Mouse (Mus musculus): ENCODE data around the gene Nr3c2. TPM values are rescaled to one million over a fixed set of nuclear protein-coding genes. Genes with fewer than 3 reads are reported as not detected.

Gene Nr3c2
- polyA plus RNA-seq, 1 experiment, result 0.88 TPM

DNA sequence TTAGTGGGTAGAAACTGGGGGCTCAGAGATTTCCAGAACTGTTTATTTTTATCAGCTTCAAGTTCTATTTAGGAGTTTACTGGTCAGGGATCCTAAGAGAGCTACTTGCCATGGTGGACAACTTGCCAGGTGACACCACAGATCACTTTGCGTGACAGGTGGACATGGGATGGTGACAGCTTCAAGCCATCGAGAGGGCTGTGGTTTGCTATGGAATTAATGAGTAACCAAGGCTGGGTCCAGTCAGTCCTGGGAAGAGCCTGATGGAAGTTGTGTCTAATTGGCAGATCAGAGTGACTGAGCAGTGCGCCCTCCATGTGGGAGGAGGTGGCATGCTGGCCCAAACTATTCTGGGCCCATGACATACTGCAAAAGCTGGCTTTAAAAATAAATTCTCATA lies 132.0 kb downstream of the Nr3c2 start:
- H3K36me3 ChIP-seq (ENCODE audit: control insufficient read depth, insufficient read depth, low read length), result no peaks in the 10 kb centered on the region
- no peak for DNase-seq (ENCODE audit: low read depth in 1 of 2, low spot score in 2 of 2)
- H3K27me3 ChIP-seq (ENCODE audit: control insufficient read depth, insufficient read depth, low read length), result no peaks in the 10 kb centered on the region
- H3K4me1 ChIP-seq (ENCODE audit: control insufficient read depth, insufficient read depth, insufficient read length), result no peaks in the 10 kb centered on the region
- TF ChIP-seq POLR2A (IDR thresholded peaks at IDR 0.05; ENCODE audit: low read depth, low read length) (no peak), CTCF (IDR thresholded peaks at IDR 0.05; ENCODE audit: extremely low read depth, insufficient read depth, insufficient read length, insufficient replicate concordance) (no peak)
- H3K4me3 ChIP-seq (ENCODE audit: extremely low read depth, insufficient read depth, insufficient read length), result no peak overlapping the region
- no peak overlapping the region for H3K27ac ChIP-seq (ENCODE audit: insufficient read depth, low read length)
- 96% methylated on average over 3 of the region's 3 CpGs for WGBS

- Histone ChIP-seq H3K27ac (ENCODE audit: insufficient read depth, low read length) (no peak overlapping the region), H3K27me3 (ENCODE audit: control insufficient read depth, insufficient read depth, low read length) (no peaks in the 10 kb centered on the region), H3K4me1 (ENCODE audit: control insufficient read depth, insufficient read depth, insufficient read length) (no peaks in the 10 kb centered on the region), H3K4me3 (ENCODE audit: extremely low read depth, insufficient read depth, insufficient read length) (no peak overlapping the region), H3K36me3 (ENCODE audit: control insufficient read depth, insufficient read depth, low read length) (no peaks in the 10 kb centered on the region)
- no peak for TF ChIP-seq POLR2A (IDR thresholded peaks at IDR 0.05; ENCODE audit: low read depth, low read length)
- no peak for TF ChIP-seq CTCF (IDR thresholded peaks at IDR 0.05; ENCODE audit: extremely low read depth, insufficient read depth, insufficient read length, insufficient replicate concordance)
- 86% methylated on average over 3 of the region's 3 CpGs for WGBS
- DNase-seq (ENCODE audit: low read depth in 1 of 2, low spot score in 2 of 2), result no peak
These were observed 134.6 kb downstream of the Nr3c2 start for GRCm38 (mm10) chr8:77033706-77034464.

- DNase-seq (ENCODE audit: low read depth in 1 of 2, low spot score in 2 of 2), result no peak
- no peak for TF ChIP-seq POLR2A (IDR thresholded peaks at IDR 0.05; ENCODE audit: low read depth, low read length)
- no peak for TF ChIP-seq CTCF (IDR thresholded peaks at IDR 0.05; ENCODE audit: extremely low read depth, insufficient read depth, insufficient read length, insufficient replicate concordance)
- Histone ChIP-seq H3K27ac (ENCODE audit: insufficient read depth, low read length) (no peak overlapping the region), H3K27me3 (ENCODE audit: control insufficient read depth, insufficient read depth, low read length) (no peaks in the 10 kb centered on the region), H3K4me3 (ENCODE audit: extremely low read depth, insufficient read depth, insufficient read length) (no peak overlapping the region), H3K36me3 (ENCODE audit: control insufficient read depth, insufficient read depth, low read length) (no peaks in the 10 kb centered on the region), H3K4me1 (ENCODE audit: control insufficient read depth, insufficient read depth, insufficient read length) (no peaks in the 10 kb centered on the region)
- 94% methylated on average over 7 of the region's 7 CpGs for WGBS
These were observed 135.2 kb downstream of the Nr3c2 start for GRCm38 (mm10) chr8:77034465-77034829.

GRCm38 (mm10) chr8:77041214-77041613 lies 142.0 kb downstream of the Nr3c2 start:
- 82% methylated on average over 5 of the region's 5 CpGs for WGBS
- no peaks in the 10 kb centered on the region for H3K4me1 ChIP-seq (ENCODE audit: control insufficient read depth, insufficient read depth, insufficient read length)
- DNase-seq (ENCODE audit: low read depth in 1 of 2, low spot score in 2 of 2), result no peak
- no peak overlapping the region for H3K27ac ChIP-seq (ENCODE audit: insufficient read depth, low read length)
- TF ChIP-seq CTCF (IDR thresholded peaks at IDR 0.05; ENCODE audit: extremely low read depth, insufficient read depth, insufficient read length, insufficient replicate concordance), result no peak
- no peak for TF ChIP-seq POLR2A (IDR thresholded peaks at IDR 0.05; ENCODE audit: low read depth, low read length)
- H3K36me3 ChIP-seq (ENCODE audit: control insufficient read depth, insufficient read depth, low read length), result no peaks in the 10 kb centered on the region
- H3K4me3 ChIP-seq (ENCODE audit: extremely low read depth, insufficient read depth, insufficient read length), result no peak overlapping the region
- no peaks in the 10 kb centered on the region for H3K27me3 ChIP-seq (ENCODE audit: control insufficient read depth, insufficient read depth, low read length)

- Histone ChIP-seq H3K27me3 (ENCODE audit: control insufficient read depth, insufficient read depth, low read length) (no peaks in the 10 kb centered on the region), H3K4me1 (ENCODE audit: control insufficient read depth, insufficient read depth, insufficient read length) (no peaks in the 10 kb centered on the region), H3K4me3 (ENCODE audit: extremely low read depth, insufficient read depth, insufficient read length) (no peak overlapping the region), H3K27ac (ENCODE audit: insufficient read depth, low read length) (no peak overlapping the region), H3K36me3 (ENCODE audit: control insufficient read depth, insufficient read depth, low read length) (no peaks in the 10 kb centered on the region)
- 78% methylated on average over 12 of the region's 12 CpGs for WGBS
- no peak for DNase-seq (ENCODE audit: low read depth in 1 of 2, low spot score in 2 of 2)
- TF ChIP-seq POLR2A (IDR thresholded peaks at IDR 0.05; ENCODE audit: low read depth, low read length), result no peak
- TF ChIP-seq CTCF (IDR thresholded peaks at IDR 0.05; ENCODE audit: extremely low read depth, insufficient read depth, insufficient read length, insufficient replicate concordance), result no peak
These were observed 145.6 kb downstream of the Nr3c2 start for GRCm38 (mm10) chr8:77044849-77045248.

- DNase-seq (ENCODE audit: low read depth in 1 of 2, low spot score in 2 of 2), result no peak
- no peaks in the 10 kb centered on the region for H3K27me3 ChIP-seq (ENCODE audit: control insufficient read depth, insufficient read depth, low read length)
- TF ChIP-seq CTCF (IDR thresholded peaks at IDR 0.05; ENCODE audit: extremely low read depth, insufficient read depth, insufficient read length, insufficient replicate concordance), result no peak
- H3K4me3 ChIP-seq (ENCODE audit: extremely low read depth, insufficient read depth, insufficient read length), result no peak overlapping the region
- no peaks in the 10 kb centered on the region for H3K4me1 ChIP-seq (ENCODE audit: control insufficient read depth, insufficient read depth, insufficient read length)
- H3K36me3 ChIP-seq (ENCODE audit: control insufficient read depth, insufficient read depth, low read length), result no peaks in the 10 kb centered on the region
- H3K27ac ChIP-seq (ENCODE audit: insufficient read depth, low read length), result no peak overlapping the region
- 85% methylated on average over 1 of the region's 1 CpGs for WGBS
These were observed 146.5 kb downstream of the Nr3c2 start for GRCm38 (mm10) chr8:77045711-77046110.

GRCm38 (mm10) chr8:77046217-77046616 lies 147.0 kb downstream of the Nr3c2 start:
- H3K4me1 ChIP-seq (ENCODE audit: control insufficient read depth, insufficient read depth, insufficient read length), result no peaks in the 10 kb centered on the region
- no peaks in the 10 kb centered on the region for H3K27me3 ChIP-seq (ENCODE audit: control insufficient read depth, insufficient read depth, low read length)
- DNase-seq (ENCODE audit: low read depth in 1 of 2, low spot score in 2 of 2), result no peak
- 94% methylated on average over 5 of the region's 5 CpGs for WGBS
- H3K27ac ChIP-seq (ENCODE audit: insufficient read depth, low read length), result no peak overlapping the region
- no peaks in the 10 kb centered on the region for H3K36me3 ChIP-seq (ENCODE audit: control insufficient read depth, insufficient read depth, low read length)
- no peak for TF ChIP-seq CTCF (IDR thresholded peaks at IDR 0.05; ENCODE audit: extremely low read depth, insufficient read depth, insufficient read length, insufficient replicate concordance)
- TF ChIP-seq POLR2A (IDR thresholded peaks at IDR 0.05; ENCODE audit: low read depth, low read length), result no peak
- H3K4me3 ChIP-seq (ENCODE audit: extremely low read depth, insufficient read depth, insufficient read length), result no peak overlapping the region

Data from spleen, adult 2 months (tissue).